8 mouse cellular contexts compared by ENCODE assay signal in the genomic region with DNA sequence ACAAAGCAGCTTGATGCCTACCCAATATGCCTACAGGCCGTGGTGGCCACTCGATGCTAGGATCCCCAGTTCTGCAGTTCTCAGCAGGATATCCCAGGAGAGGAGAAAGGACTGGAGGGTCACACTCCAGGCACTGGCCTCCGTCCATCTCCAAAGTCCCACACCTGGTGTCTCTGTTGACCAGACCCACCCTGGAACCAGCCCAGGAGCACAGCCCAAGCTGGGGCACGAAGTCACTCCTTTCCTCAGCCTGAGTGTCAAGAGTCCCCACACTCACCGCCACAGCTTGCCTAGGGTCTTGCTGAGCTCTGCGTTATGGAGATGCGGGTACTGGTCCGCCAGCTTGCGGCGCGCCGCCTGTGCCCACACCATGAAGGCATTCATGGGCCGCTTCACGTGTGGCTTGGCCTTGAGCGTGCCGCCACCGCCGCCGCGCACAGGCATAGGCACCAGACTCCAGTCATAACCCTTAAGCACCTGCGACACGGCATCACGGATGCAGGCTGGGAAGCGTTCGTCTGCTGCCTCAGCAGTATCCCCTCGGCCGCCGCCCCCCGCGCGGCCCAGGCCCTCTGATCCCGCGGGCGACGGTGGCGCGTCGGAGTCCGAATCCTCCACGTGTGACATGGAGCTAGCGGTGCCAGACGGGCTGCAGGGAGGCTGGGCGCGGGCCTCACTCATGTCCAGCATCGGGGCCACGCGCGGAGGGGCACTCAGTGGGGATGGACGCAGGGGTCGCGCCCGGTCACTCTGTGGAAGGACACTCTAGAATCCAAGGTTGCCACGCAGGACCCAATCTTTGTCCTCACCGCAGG. TPM values are rescaled to one million over a fixed set of nuclear protein-coding genes. Genes with fewer than 3 reads are reported as not detected.
DNase-seq lines count a peak whose midpoint lies in the region; ATAC-seq and TF ChIP-seq lines count a peak whose summit lies in the region.

No protein-coding gene starts in this region.

- H3K4me3 ChIP-seq in heart, embryonic 14.5 days (ENCODE audit: control insufficient read depth in 1 of 2, insufficient read depth in 1 of 2, low read depth in 1 of 2, low read length in 2 of 2): peak overlapping the region; percentile 47 to 56
- no peak overlapping the region for H3K4me3 ChIP-seq in C2C12 (ENCODE audit: insufficient read depth, poor library complexity, severe bottlenecking)
- H3K4me3 ChIP-seq in intestine, embryonic 16.5 days (ENCODE audit: low read length): peak overlapping the region; percentile 50
- peak overlapping the region; percentile 46 for H3K4me3 ChIP-seq in neural tube, embryonic 14.5 days (ENCODE audit: low read depth, low read length)

- H3K27ac ChIP-seq in heart, embryonic 14.5 days (replicated peaks in 1 of 2; ENCODE audit: control insufficient read depth in 1 of 2, insufficient read depth in 1 of 2, low read depth in 2 of 2, low read length in 2 of 2): no peak overlapping the region
- H3K27ac ChIP-seq in intestine, embryonic 16.5 days (ENCODE audit: low read length): no peak overlapping the region
- 0 out of 2 replicates have a peak overlapping the region, but pooled peaks have one; percentile 16 for H3K27ac ChIP-seq in neural tube, embryonic 14.5 days (ENCODE audit: low read depth, low read length)

- no peaks in the 10 kb centered on the region for H3K79me3 ChIP-seq in C2C12 (ENCODE audit: low read depth)

- peak overlapping the region; percentile 93 for H3K4me2 ChIP-seq in heart, embryonic 14.5 days (ENCODE audit: low read length)
- H3K4me2 ChIP-seq in intestine, embryonic 16.5 days (ENCODE audit: low read depth, low read length): peak overlapping the region; percentile 97
- peak overlapping the region; percentile 93 for H3K4me2 ChIP-seq in neural tube, embryonic 14.5 days (ENCODE audit: low read depth, low read length)

- 5% methylated on average over 51 of the region's 54 CpGs for WGBS in heart, embryonic 14.5 days
- 4% methylated on average over 54 of the region's 54 CpGs for WGBS in intestine, embryonic 16.5 days
- 2% methylated on average over 49 of the region's 54 CpGs for WGBS in neural tube, embryonic 14.5 days

- no peak for ATAC-seq in heart, embryonic 14.5 days (ENCODE audit: insufficient number of reproducible peaks, insufficient read depth, low FRiP score, low read depth)
- peak; percentile 26 for ATAC-seq in intestine, embryonic 16.5 days
- 0 out of 2 replicates have a peak, but pooled peaks have one; percentile 2 for ATAC-seq in neural tube, embryonic 14.5 days (ENCODE audit: low read depth)

- H3ac ChIP-seq in C2C12 (ENCODE audit: control insufficient read depth, insufficient read length, low read depth): peak overlapping the region; percentile 43

- H3K9me3 ChIP-seq in heart, embryonic 14.5 days (ENCODE audit: control insufficient read depth, low read length): no peaks in the 10 kb centered on the region
- no peaks in the 10 kb centered on the region for H3K9me3 ChIP-seq in intestine, embryonic 16.5 days (ENCODE audit: control insufficient read depth, low read length)
- no peaks in the 10 kb centered on the region for H3K9me3 ChIP-seq in neural tube, embryonic 14.5 days (ENCODE audit: control insufficient read depth, low read length)

- TF ChIP-seq CTCF in C2C12 (IDR thresholded peaks at IDR 0.05; ENCODE audit: control insufficient read depth, insufficient read depth, insufficient read length): no peak

- peak overlapping the region; percentile 68 for H3K9ac ChIP-seq in heart, embryonic 14.5 days (ENCODE audit: low read length)
- peak overlapping the region; percentile 68 for H3K9ac ChIP-seq in intestine, embryonic 16.5 days (ENCODE audit: low read depth, low read length)
- peak overlapping the region; percentile 59 for H3K9ac ChIP-seq in neural tube, embryonic 14.5 days (replicated peaks; ENCODE audit: low read depth, low read length)

- peaks cover 15 to 30% of the 10 kb centered on the region in 2 experiments for H3K4me1 ChIP-seq in heart, embryonic 14.5 days (ENCODE audit: control insufficient read depth in 2 of 2, insufficient read depth in 2 of 2, low read length in 2 of 2)
- peaks cover 19% of the 10 kb centered on the region for H3K4me1 ChIP-seq in intestine, embryonic 16.5 days (ENCODE audit: control insufficient read depth, insufficient read depth, low read length)
- peaks cover 13% of the 10 kb centered on the region; the same call in 1 of the 2 replicates for H3K4me1 ChIP-seq in neural tube, embryonic 14.5 days (ENCODE audit: control insufficient read depth, insufficient read depth, low read length)

- H3K27me3 ChIP-seq in heart, embryonic 14.5 days (ENCODE audit: control insufficient read depth, insufficient read depth, low read length): peaks cover 26% of the 10 kb centered on the region
- no peaks in the 10 kb centered on the region for H3K27me3 ChIP-seq in C2C12 (ENCODE audit: control insufficient read depth, insufficient read depth, insufficient read length)
- peaks cover 26% of the 10 kb centered on the region for H3K27me3 ChIP-seq in intestine, embryonic 16.5 days (replicated peaks; ENCODE audit: control insufficient read depth, insufficient read depth, low read length)
- peaks cover 11% of the 10 kb centered on the region for H3K27me3 ChIP-seq in neural tube, embryonic 14.5 days (ENCODE audit: control insufficient read depth, insufficient read depth, low read length)

- no peaks in the 10 kb centered on the region for H3K79me2 ChIP-seq in C2C12 (ENCODE audit: control insufficient read depth, insufficient read depth)

- DNase-seq in heart, adult 18-20 months: no peak
- peak; percentile 53 for DNase-seq in embryo, embryonic 11 days
- no peak for DNase-seq in gastrocnemius, postnatal 10 days
- no peak for DNase-seq in ovary, postnatal 10 days (ENCODE audit: low spot score)

- no peaks in the 10 kb centered on the region for H3K36me3 ChIP-seq in heart, embryonic 14.5 days (ENCODE audit: control insufficient read depth, insufficient read depth, low read length)
- no peaks in the 10 kb centered on the region for H3K36me3 ChIP-seq in C2C12 (ENCODE audit: control insufficient read depth, insufficient read depth)
- H3K36me3 ChIP-seq in intestine, embryonic 16.5 days (ENCODE audit: control insufficient read depth, insufficient read depth, low read length): no peaks in the 10 kb centered on the region
- H3K36me3 ChIP-seq in neural tube, embryonic 14.5 days (ENCODE audit: control insufficient read depth, insufficient read depth, low read length): no peaks in the 10 kb centered on the region

TF ChIP-seq in C2C12, 6 proteins besides CTCF, POLR2A, EP300 and RAD21:
- no peak for TF ChIP-seq FOSL1 (IDR thresholded peaks at IDR 0.05; ENCODE audit: insufficient read depth, low read length, poor library complexity, severe bottlenecking)
- no peak for TF ChIP-seq CEBPB (IDR thresholded peaks at IDR 0.05; ENCODE audit: low read depth)
- TF ChIP-seq USF1 (IDR thresholded peaks at IDR 0.05; ENCODE audit: low read depth): no peak
- TF ChIP-seq MYOG (IDR thresholded peaks at IDR 0.05; ENCODE audit: control insufficient read depth, extremely low read depth, insufficient read length): no peak
- no peak for TF ChIP-seq MYOD1 (IDR thresholded peaks at IDR 0.05; ENCODE audit: control insufficient read depth, insufficient read length, low read depth)
- TF ChIP-seq MAX (IDR thresholded peaks at IDR 0.05): no peak
TF ChIP-seq in C2C12: peak in this region for 0.

RNA-seq across cellular contexts. Expression of gene Sox8, which starts 0.4 kb away (rescaled TPM):
- polyA plus RNA-seq in heart, embryonic 14.5 days (2014; fragmentation: Nextera tagmentation; extraction: Ambion mirVana): 0.44 and 0.70 TPM in 2 replicates
- total RNA-seq in heart, adult 18-20 months (2021): under 1 TPM; 0.20 to 0.31 TPM
- 0.99 TPM for polyA plus RNA-seq in C2C12 (2012; fragmentation: generic; extraction: Trizol)
- polyA plus RNA-seq in intestine, embryonic 16.5 days (2015; fragmentation: Nextera tagmentation; extraction: Ambion mirVana): 3.6 and 4.3 TPM in 2 replicates
- polyA plus RNA-seq in neural tube, embryonic 14.5 days (2014; fragmentation: Nextera tagmentation; extraction: Ambion mirVana): 12.8 and 17.5 TPM in 2 replicates
- 10 to 100 TPM; 15.2 to 20.2 TPM for total RNA-seq in gastrocnemius, postnatal 10 days (2021)

RNA-seq across cellular contexts. Expression of gene Lmf1, which starts 8.8 kb away (rescaled TPM):
- 36.3 and 37.8 TPM in 2 replicates for polyA plus RNA-seq in heart, embryonic 14.5 days (2014; fragmentation: Nextera tagmentation; extraction: Ambion mirVana)
- 10 to 100 TPM; 29.8 to 31.8 TPM for total RNA-seq in heart, adult 18-20 months (2021)
- polyA plus RNA-seq in C2C12 (2012; fragmentation: generic; extraction: Trizol): 14.0 TPM
- polyA plus RNA-seq in intestine, embryonic 16.5 days (2015; fragmentation: Nextera tagmentation; extraction: Ambion mirVana): 39.1 and 40.6 TPM in 2 replicates
- 24.2 and 25.4 TPM in 2 replicates for polyA plus RNA-seq in neural tube, embryonic 14.5 days (2014; fragmentation: Nextera tagmentation; extraction: Ambion mirVana)
- 10 to 100 TPM; 11.5 to 14.5 TPM for total RNA-seq in gastrocnemius, postnatal 10 days (2021)
